Mouse (Mus musculus) forebrain, embryonic 11.5 days (tissue): ENCODE data around the gene Hist2h3b. TPM values are rescaled to one million over a fixed set of nuclear protein-coding genes. Genes with fewer than 3 reads are reported as not detected.
A peak's percentile ranks its signal among the peaks of the same experiment; 100 is the strongest.
"Not testable (repeated sequence)": the region's sequence is repeated elsewhere in the genome, so short reads cannot be mapped to it uniquely, and the experiment has no call there.

ENCODE experiments used
- ATAC-seq: fragments of 200-750 bp; cut with Nextera tagmentation; replicated peaks from 2 replicates; pipeline ENCODE4 v1.8.0; 2017; ENCODE audit warnings: moderate TSS enrichment; ENCODE audit not compliant: low FRiP score
- DNase-seq: peaks from one replicate; pipeline ENCODE4 v3.0.0-alpha.2; 2017; ENCODE audit warnings: low spot score
- H3K27ac ChIP-seq: fragments of 300-500 bp; sonication (generic); 2 replicates; pipeline ENCODE4 v1.5.1; 2014; ENCODE audit warnings: low read depth, low read length
- H3K27me3 ChIP-seq: fragments of 300-500 bp; sonication (generic); 2 replicates; pipeline ENCODE4 v1.6.1; 2014; ENCODE audit warnings: mild to moderate bottlenecking, low read length, mixed read lengths; ENCODE audit not compliant: control insufficient read depth, insufficient read depth
- H3K36me3 ChIP-seq: fragments of 300-500 bp; sonication (generic); 2 replicates; pipeline ENCODE4 v1.6.1; 2014; ENCODE audit warnings: mild to moderate bottlenecking, low read length, moderate library complexity, mixed read lengths; ENCODE audit not compliant: control insufficient read depth, insufficient read depth
- H3K4me1 ChIP-seq: fragments of 300-500 bp; sonication (generic); replicated peaks from 2 replicates; pipeline ENCODE4 v1.6.1; 2014; ENCODE audit warnings: low read length, mixed read lengths; ENCODE audit not compliant: control insufficient read depth, insufficient read depth
- H3K4me2 ChIP-seq: fragments of 300-500 bp; sonication (generic); 2 replicates; pipeline ENCODE4 v1.6.1; 2014; ENCODE audit warnings: low read depth, mild to moderate bottlenecking, low read length, moderate library complexity, mixed read lengths; ENCODE audit not compliant: severe bottlenecking
- H3K4me3 ChIP-seq: fragments of 300-500 bp; sonication (generic); 2 replicates; pipeline ENCODE4 v1.5.1; 2014; ENCODE audit warnings: low read depth, low read length
- H3K9ac ChIP-seq: fragments of 300-500 bp; sonication (generic); 2 replicates; pipeline ENCODE4 v1.6.1; 2014; ENCODE audit warnings: low read length
- H3K9me3 ChIP-seq: fragments of 300-500 bp; sonication (generic); 2 replicates; pipeline ENCODE4 v1.6.1; 2016; ENCODE audit warnings: low read length, mixed read lengths; ENCODE audit not compliant: control insufficient read depth
- WGBS: fragments of 180-500 bp; shearing (Covaris S2); extraction: QIAGEN DNeasy Blood & Tissue Kit; methylation state at CpG from one replicate; pipeline ENCODE4 v1.1.7; 2014; 5-methylcytosine and 5-hydroxymethylcytosine counted together
- polyA plus RNA-seq: library from polyadenylated mRNA; unstranded; fragments of >200 nt; fragmentation: Nextera tagmentation; extraction: Ambion mirVana; gene quantifications from 2 replicates; pipeline ENCODE4 v1.2.1, GENCODE M21; 2014

Gene Hist2h3b
- 99.6 and 105 TPM in 2 replicates for polyA plus RNA-seq

DNA sequence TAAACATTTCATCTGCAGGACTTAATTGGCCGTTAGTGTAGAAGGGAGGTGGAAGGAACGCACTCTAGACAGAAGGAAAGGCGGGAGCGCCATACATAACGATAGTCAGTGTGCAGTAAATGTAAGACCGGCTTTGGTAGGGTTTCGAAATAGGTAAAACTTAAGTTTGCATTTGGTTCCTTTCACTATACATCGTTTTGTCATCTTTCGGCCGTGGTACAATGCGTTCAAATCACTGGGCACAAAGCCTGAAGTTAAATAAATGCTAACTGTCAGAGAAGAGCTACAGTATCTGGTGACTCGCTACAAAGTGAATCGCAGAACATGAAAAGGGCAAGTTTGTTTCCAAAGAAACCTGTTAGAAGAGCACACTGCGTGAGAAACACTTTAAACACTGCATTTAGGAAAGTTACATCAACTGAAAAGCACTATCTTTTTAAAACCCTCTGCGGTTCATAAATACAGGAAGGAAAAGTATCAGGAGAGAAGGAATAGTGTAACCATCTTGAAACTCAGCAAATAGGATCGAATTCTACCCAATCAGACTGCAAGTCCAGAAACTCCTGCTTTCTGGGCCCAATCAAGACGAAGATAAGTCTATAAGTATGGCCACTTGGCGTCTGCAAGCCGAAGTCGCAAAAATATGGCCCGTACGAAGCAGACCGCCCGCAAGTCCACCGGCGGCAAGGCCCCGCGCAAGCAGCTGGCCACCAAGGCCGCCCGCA lies at the start of gene Hist2h3b:
Gene Hist2h3b (plus strand): TSS at position 604 of the 725 bp plus-strand sequence.
- Histone ChIP-seq H3K27me3 (no peaks in the 10 kb centered on the region), H3K9ac (peak within 1 kb of the TSS; percentile 68), H3K9me3 (no peaks in the 10 kb centered on the region), H3K4me3 (peak within 1 kb of the TSS; percentile 41), H3K4me2 (peak within 1 kb of the TSS; percentile 78), H3K36me3 (no peaks in the 10 kb centered on the region), H3K4me1 (peaks cover 12% of the 10 kb centered on the region; the same call in 1 of the 2 replicates), H3K27ac (peak within 1 kb of the TSS; percentile 99)
- peak; percentile 79 for ATAC-seq
- DNase-seq: peak; percentile 86
- 21% methylated on average over 30 of the region's 30 CpGs for WGBS

DNA sequence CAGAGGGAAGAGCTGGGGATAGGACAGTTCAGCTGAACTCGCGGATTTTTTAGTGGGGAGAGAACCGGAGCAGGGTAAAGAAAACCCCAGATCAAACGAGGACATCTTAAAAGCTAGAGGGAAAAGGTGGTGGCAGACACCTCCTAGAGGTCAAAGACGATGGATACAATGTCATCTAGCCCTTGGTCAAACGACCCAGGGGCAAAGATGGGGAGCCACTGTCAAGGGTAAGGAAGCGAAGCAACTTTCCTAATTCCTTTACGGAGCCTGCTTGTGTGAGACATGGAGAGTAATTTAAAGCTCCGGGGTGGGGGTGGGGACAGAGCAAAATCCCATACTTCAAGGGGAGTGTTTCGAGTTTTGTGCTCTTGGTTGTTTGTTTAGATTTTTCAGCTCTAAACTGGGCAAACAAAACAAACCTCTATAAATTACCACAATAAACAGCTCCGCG lies 49.2 kb upstream of the Hist2h3b start:
- peak; percentile 60 for DNase-seq

GRCm38 (mm10) chr3:96219661-96220130 lies 48.8 kb upstream of the Hist2h3b start, which contains the start of the genes Bola1 and Hist2h2ab:
Bola1 (minus strand) TSS chr3:96219709.
Hist2h2ab (plus strand) TSS chr3:96219865.
- WGBS: under 1% methylated on average over 37 of the region's 37 CpGs
- no peaks in the 10 kb centered on the region for H3K9me3 ChIP-seq
- peak within 1 kb of the TSS; percentile 84 for H3K9ac ChIP-seq
- no peaks in the 10 kb centered on the region for H3K36me3 ChIP-seq
- DNase-seq: peak; percentile 86
- peak within 1 kb of the TSS; percentile 68 for H3K4me2 ChIP-seq
- H3K4me1 ChIP-seq: peaks cover 10% of the 10 kb centered on the region; the same call in 1 of the 2 replicates
- peak; percentile 85 for ATAC-seq
- H3K4me3 ChIP-seq: peak within 1 kb of the TSS; percentile 44
- peak within 1 kb of the TSS; percentile 98 for H3K27ac ChIP-seq
- no peaks in the 10 kb centered on the region for H3K27me3 ChIP-seq

More for the DNA sequence above, 49.2 kb upstream of the Hist2h3b start:
- H3K9ac ChIP-seq: peak overlapping the region; percentile 84
- H3K36me3 ChIP-seq: no peaks in the 10 kb centered on the region
- no peaks in the 10 kb centered on the region for H3K9me3 ChIP-seq
- peak overlapping the region; percentile 98 for H3K27ac ChIP-seq
- H3K4me1 ChIP-seq: peaks cover 9% of the 10 kb centered on the region; the same call in 1 of the 2 replicates
- WGBS: under 1% methylated on average over 12 of the region's 12 CpGs
- peak; percentile 16; the same call in 1 of the 2 replicates for ATAC-seq
- peak overlapping the region; percentile 44 for H3K4me3 ChIP-seq
- H3K4me2 ChIP-seq: peak overlapping the region; percentile 68
- no peaks in the 10 kb centered on the region for H3K27me3 ChIP-seq

- Histone ChIP-seq H3K4me2 (peak overlapping the region; percentile 68), H3K4me1 (peaks cover 10% of the 10 kb centered on the region; the same call in 1 of the 2 replicates)
- DNase-seq: peak; percentile 76
These were observed 48.2 kb upstream of the Hist2h3b start for GRCm38 (mm10) chr3:96220131-96220764.

GRCm38 (mm10) chr3:96220765-96221639 lies 47.5 kb upstream of the Hist2h3b start, which contains the start of the genes Hist2h2ac and Hist2h2be:
Hist2h2ac (minus strand) TSS chr3:96220880.
Hist2h2be (plus strand) TSS chr3:96221119.
- H3K4me3 ChIP-seq: peak within 1 kb of the TSS; percentile 44
- WGBS: under 1% methylated on average over 43 of the region's 43 CpGs

More at GRCm38 (mm10) chr3:96220131-96220764, 48.2 kb upstream of the Hist2h3b start:
- under 1% methylated on average over 27 of the region's 47 CpGs for WGBS
- H3K27me3 ChIP-seq, H3K9me3 ChIP-seq, H3K36me3 ChIP-seq: not testable (repeated sequence)
- Histone ChIP-seq H3K4me3 (peak overlapping the region; percentile 44), H3K9ac (peak overlapping the region; percentile 84), H3K27ac (peak overlapping the region; percentile 98)
- ATAC-seq: peak; percentile 20

DNA sequence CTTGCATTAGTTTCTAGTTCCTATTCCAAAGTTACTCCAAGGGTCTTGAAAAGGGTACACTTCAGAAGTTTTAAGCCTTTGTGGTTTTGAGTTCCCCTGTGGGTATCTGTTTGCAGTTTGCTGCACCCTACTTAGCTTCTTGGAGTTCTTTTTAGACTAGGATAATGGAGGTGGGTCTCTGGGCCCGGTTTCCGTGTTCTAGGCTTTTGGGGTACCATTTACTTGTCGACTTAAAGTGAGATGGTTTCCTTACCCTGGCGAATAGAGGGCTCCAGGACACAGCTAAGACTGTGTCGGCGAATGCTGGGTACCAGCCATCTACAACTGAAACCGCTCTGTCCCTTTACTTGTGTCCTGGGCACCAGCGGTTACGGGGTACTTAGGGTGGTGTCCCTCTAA lies 46.8 kb upstream of the Hist2h3b start:
- Histone ChIP-seq H3K27me3 (no peaks in the 10 kb centered on the region), H3K36me3 (no peaks in the 10 kb centered on the region), H3K9ac (peak overlapping the region; percentile 84), H3K4me1 (peaks cover 10% of the 10 kb centered on the region; the same call in 1 of the 2 replicates), H3K9me3 (no peaks in the 10 kb centered on the region), H3K27ac (peak overlapping the region; percentile 98), H3K4me2 (peak overlapping the region; percentile 68), H3K4me3 (peak overlapping the region; percentile 44)
- DNase-seq (no peak), ATAC-seq (no peak)
- WGBS: 22% methylated on average over 9 of the region's 9 CpGs

More at GRCm38 (mm10) chr3:96220765-96221639, 47.5 kb upstream of the Hist2h3b start, which contains the start of the genes Hist2h2ac and Hist2h2be:
- DNase-seq: peak; percentile 85
- Histone ChIP-seq H3K9ac (peak within 1 kb of the TSS; percentile 84), H3K36me3 (no peaks in the 10 kb centered on the region), H3K9me3 (no peaks in the 10 kb centered on the region), H3K4me1 (peaks cover 10% of the 10 kb centered on the region; the same call in 1 of the 2 replicates), H3K27me3 (no peaks in the 10 kb centered on the region), H3K4me2 (peak within 1 kb of the TSS; percentile 68), H3K27ac (peak within 1 kb of the TSS; percentile 98)
- peak; percentile 93 for ATAC-seq

GRCm38 (mm10) chr3:96222774-96223173 lies 45.7 kb upstream of the Hist2h3b start:
- ATAC-seq: no peak
- no peak for DNase-seq
- no peak overlapping the region for H3K9ac ChIP-seq
- H3K27ac ChIP-seq: no peak overlapping the region
- no peaks in the 10 kb centered on the region for H3K27me3 ChIP-seq
- 90% methylated on average over 4 of the region's 4 CpGs for WGBS
- no peaks in the 10 kb centered on the region for H3K36me3 ChIP-seq
- peak overlapping the region; percentile 24 for H3K4me2 ChIP-seq
- no peak overlapping the region for H3K4me3 ChIP-seq
- H3K4me1 ChIP-seq: peaks cover 12% of the 10 kb centered on the region; the same call in 1 of the 2 replicates
- no peaks in the 10 kb centered on the region for H3K9me3 ChIP-seq
